Mouse (Mus musculus) thymus, adult 2 months (tissue): ENCODE results near the gene Atp5mpl.

Experiments used
- CTCF ChIP-seq: fragments of 200-500 bp; IDR thresholded peaks from 2 replicates; pipeline ENCODE4 v1.5.1; 2012; ENCODE audit warnings: mild to moderate bottlenecking, control low read depth, low read length, moderate library complexity, borderline replicate concordance; ENCODE audit not compliant: control insufficient read depth, poor library complexity, insufficient read depth; ENCODE audit errors: extremely low read depth
- POLR2A ChIP-seq: fragments of 200-500 bp; IDR thresholded peaks from 2 replicates; pipeline ENCODE4 v1.6.1; 2012; ENCODE audit warnings: mild to moderate bottlenecking, low read length, control low read depth, moderate library complexity; ENCODE audit not compliant: control insufficient read depth, poor library complexity, insufficient read depth; ENCODE audit errors: extremely low read depth

GRCm38 (mm10) chr12:112013271-112013801 lies 46.6 kb upstream of the Atp5mpl start:
- no peak for TF ChIP-seq POLR2A
- no peak for TF ChIP-seq CTCF
